Mouse (Mus musculus): ENCODE results near the gene Map3k20. TPM values are rescaled to one million over a fixed set of nuclear protein-coding genes. Genes with fewer than 3 reads are reported as not detected.

Gene Map3k20
- polyA plus RNA-seq (2015; fragmentation: Nextera tagmentation; extraction: Ambion mirVana): 6.9 and 7.5 TPM in 2 replicates

DNA sequence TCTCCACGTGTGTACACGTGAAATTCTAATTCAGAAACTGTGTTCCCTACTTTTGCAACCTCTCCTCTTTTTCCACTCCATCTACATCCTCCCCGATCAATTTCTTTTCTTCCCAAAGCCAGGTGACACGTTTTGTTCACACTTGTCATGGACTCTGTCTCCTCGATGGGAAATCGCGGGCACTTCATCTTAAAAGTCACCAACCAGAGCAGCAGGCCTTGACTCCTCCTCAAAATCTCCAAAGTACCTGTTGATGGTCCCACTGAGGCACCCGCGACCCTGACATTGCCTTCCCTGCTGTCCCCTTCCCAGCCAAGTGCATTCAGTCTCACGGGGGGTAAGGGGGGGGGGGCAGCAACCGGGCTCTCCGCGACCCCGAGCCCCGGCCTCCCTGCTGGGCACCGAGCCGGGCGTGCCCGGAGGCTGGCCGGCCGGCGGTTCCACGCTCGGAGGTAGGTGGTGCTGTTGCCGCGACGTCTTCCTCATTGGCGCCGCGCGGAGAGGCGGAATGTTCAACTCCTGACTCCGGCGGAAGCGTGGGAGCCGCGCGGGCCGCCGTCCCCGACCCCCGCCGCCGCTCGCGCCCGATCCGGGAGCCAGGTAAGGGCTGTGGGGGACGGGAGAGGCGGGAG lies at the start of gene Map3k20:
Gene Map3k20 (plus strand): TSS at position 382 of the 632 bp plus-strand sequence.
- Histone ChIP-seq H3K4me3 (replicated peaks) (peak within 1 kb of the TSS; percentile 86), H3K9ac (peak within 1 kb of the TSS; percentile 88), H3K9me3 (replicated peaks) (no peaks in the 10 kb centered on the region), H3K4me2 (peak within 1 kb of the TSS; percentile 79), H3K36me3 (replicated peaks) (no peaks in the 10 kb centered on the region), H3K4me1 (replicated peaks) (peaks cover 22% of the 10 kb centered on the region), H3K27ac (replicated peaks) (peak within 1 kb of the TSS; percentile 60), H3K27me3 (peaks cover 11% of the 10 kb centered on the region; the same call in 1 of the 2 replicates)
- 2% methylated on average over 49 of the region's 50 CpGs for WGBS (ENCODE audit: insufficient replicate concordance)
- ATAC-seq (ENCODE audit: insufficient read depth): peak; percentile 77

DNA sequence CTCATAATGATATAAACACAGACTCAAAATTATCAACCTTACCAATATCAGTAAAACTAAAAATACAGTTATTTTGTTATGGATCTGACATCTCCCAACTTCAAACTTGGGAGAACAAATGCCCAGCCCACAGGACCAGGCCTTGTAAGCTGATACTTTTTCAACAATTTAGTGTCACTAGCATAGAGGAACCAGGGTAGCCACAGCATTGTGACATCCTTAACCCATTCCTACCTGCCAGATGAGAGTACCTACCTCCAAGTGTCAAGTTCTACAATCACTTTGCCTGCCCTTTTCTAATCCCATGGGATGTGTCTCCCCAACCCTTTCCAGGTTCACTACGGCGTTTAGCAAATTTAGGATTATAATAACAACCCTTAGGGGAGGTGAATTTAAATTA lies 47.0 kb upstream of the Map3k20 start:
- H3K4me2 ChIP-seq: no peak overlapping the region
- H3K4me1 ChIP-seq (replicated peaks): 0 out of 2 replicates have a peak, but pooled peaks cover 3% of the 10 kb centered on the region
- no peak overlapping the region for H3K9ac ChIP-seq
- WGBS (ENCODE audit: insufficient replicate concordance): 65% methylated on average over 2 of the region's 2 CpGs
- no peak overlapping the region for H3K4me3 ChIP-seq (replicated peaks)
- no peaks in the 10 kb centered on the region for H3K9me3 ChIP-seq (replicated peaks)
- no peaks in the 10 kb centered on the region for H3K27me3 ChIP-seq
- H3K36me3 ChIP-seq (replicated peaks): no peaks in the 10 kb centered on the region
- H3K27ac ChIP-seq (replicated peaks): no peak overlapping the region
- no peak for ATAC-seq (ENCODE audit: insufficient read depth)

DNA sequence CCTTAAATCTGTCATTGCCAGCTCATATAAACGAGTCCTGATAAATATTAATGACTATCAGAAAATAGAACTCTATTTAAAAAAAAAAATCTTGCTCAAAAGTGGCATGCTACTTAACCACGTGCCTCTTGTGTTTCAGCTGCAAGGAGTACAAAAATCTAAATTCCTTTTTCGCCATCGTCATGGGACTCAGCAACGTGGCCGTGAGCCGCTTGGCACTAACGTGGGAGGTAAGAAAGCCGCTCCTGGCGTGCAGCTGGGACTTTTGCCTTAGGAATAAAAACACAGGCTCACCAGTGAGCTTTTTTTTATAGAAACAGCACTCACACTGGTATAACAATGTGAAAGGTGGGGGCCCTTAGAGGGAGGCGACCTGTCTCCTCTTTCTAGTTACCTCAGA lies 46.5 kb upstream of the Map3k20 start:
- H3K9me3 ChIP-seq (replicated peaks): no peaks in the 10 kb centered on the region
- H3K4me2 ChIP-seq: no peak overlapping the region
- H3K27ac ChIP-seq (replicated peaks): no peak overlapping the region
- H3K36me3 ChIP-seq (replicated peaks): no peaks in the 10 kb centered on the region
- WGBS (ENCODE audit: insufficient replicate concordance): 70% methylated on average over 11 of the region's 11 CpGs
- H3K27me3 ChIP-seq: no peaks in the 10 kb centered on the region
- H3K9ac ChIP-seq: no peak overlapping the region
- ATAC-seq (ENCODE audit: insufficient read depth): no peak
- 0 out of 2 replicates have a peak, but pooled peaks cover 3% of the 10 kb centered on the region for H3K4me1 ChIP-seq (replicated peaks)
- H3K4me3 ChIP-seq (replicated peaks): no peak overlapping the region

DNA sequence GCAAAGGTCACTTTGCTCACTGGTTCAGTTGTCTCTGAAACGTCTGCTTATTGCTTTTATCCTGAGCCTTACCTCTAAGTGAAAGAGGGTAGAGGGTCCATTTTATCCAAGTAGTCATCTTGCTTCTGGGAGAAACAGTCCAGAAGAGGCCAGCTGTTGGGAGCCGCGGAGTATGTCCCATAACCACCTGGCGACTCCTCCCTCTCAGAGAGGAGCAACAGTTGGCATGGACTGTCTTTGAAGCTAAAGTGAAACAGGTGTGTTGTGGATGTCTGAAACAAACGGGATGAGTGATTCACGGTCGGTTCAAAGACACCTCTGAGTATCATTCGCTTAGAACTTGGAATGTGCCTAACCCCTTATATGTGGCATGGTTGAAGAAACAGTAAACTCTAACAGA lies 46.0 kb upstream of the Map3k20 start:
- ATAC-seq (ENCODE audit: insufficient read depth): no peak
- Histone ChIP-seq H3K9me3 (replicated peaks) (no peaks in the 10 kb centered on the region), H3K4me2 (no peak overlapping the region), H3K36me3 (replicated peaks) (no peaks in the 10 kb centered on the region), H3K9ac (no peak overlapping the region), H3K27ac (replicated peaks) (no peak overlapping the region), H3K4me3 (replicated peaks) (no peak overlapping the region), H3K27me3 (no peaks in the 10 kb centered on the region), H3K4me1 (replicated peaks) (0 out of 2 replicates have a peak, but pooled peaks cover 3% of the 10 kb centered on the region)
- WGBS (ENCODE audit: insufficient replicate concordance): 64% methylated on average over 8 of the region's 8 CpGs

DNA sequence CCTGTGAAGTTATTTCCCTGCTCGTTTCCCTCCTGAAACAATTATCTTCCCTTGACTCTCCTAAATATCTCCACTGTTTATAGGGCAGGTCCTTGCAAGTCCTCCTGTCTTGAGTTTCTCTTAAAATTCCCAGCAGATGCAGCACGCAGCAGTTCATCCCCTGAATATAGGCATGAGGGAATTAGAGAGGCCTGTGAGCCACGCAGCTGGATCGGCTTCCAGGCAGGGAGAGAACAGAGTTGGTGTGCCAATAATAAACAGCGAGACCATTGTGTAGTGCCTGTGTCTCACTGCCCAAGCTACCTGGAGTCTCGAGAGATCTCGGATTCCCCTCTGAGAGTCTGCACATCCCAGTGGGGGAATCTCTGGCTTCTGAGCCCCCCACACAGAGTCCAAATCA lies 45.4 kb upstream of the Map3k20 start:
- Histone ChIP-seq H3K9me3 (replicated peaks) (no peaks in the 10 kb centered on the region), H3K9ac (no peak overlapping the region), H3K36me3 (replicated peaks) (no peaks in the 10 kb centered on the region), H3K27ac (replicated peaks) (no peak overlapping the region), H3K4me1 (replicated peaks) (0 out of 2 replicates have a peak, but pooled peaks cover 3% of the 10 kb centered on the region), H3K4me2 (no peak overlapping the region), H3K4me3 (replicated peaks) (no peak overlapping the region), H3K27me3 (no peaks in the 10 kb centered on the region)
- ATAC-seq (ENCODE audit: insufficient read depth): no peak
- WGBS (ENCODE audit: insufficient replicate concordance): 70% methylated on average over 7 of the region's 7 CpGs

DNA sequence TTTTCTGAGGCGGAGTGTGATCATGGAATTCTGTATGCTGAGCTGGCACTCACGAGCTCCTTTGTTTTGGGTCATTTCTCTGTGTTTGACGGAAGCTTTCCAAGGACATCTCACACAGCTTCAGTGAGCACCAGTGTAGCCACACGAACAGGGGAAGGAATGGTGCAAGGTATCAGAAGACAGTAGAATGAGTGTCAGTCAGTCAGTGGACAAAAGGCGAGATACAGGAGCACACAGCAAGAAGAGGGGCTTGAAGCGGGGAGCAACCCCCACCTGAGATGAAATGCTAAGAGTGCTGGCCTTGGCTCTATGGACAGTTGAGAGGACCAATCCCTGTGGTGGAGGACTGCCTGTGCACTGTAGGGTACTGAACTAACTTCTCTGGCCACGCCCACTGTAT lies 44.7 kb upstream of the Map3k20 start:
- no peak overlapping the region for H3K27ac ChIP-seq (replicated peaks)
- no peaks in the 10 kb centered on the region for H3K27me3 ChIP-seq
- whole genome bisulfite sequencing (ENCODE audit: insufficient replicate concordance): 65% methylated on average over 7 of the region's 7 CpGs
- no peaks in the 10 kb centered on the region for H3K9me3 ChIP-seq (replicated peaks)
- no peak overlapping the region for H3K4me2 ChIP-seq
- no peaks in the 10 kb centered on the region for H3K36me3 ChIP-seq (replicated peaks)
- no peak for ATAC-seq (ENCODE audit: insufficient read depth)
- no peak overlapping the region for H3K4me3 ChIP-seq (replicated peaks)
- H3K4me1 ChIP-seq (replicated peaks): 0 out of 2 replicates have a peak, but pooled peaks cover 3% of the 10 kb centered on the region
- H3K9ac ChIP-seq: no peak overlapping the region

DNA sequence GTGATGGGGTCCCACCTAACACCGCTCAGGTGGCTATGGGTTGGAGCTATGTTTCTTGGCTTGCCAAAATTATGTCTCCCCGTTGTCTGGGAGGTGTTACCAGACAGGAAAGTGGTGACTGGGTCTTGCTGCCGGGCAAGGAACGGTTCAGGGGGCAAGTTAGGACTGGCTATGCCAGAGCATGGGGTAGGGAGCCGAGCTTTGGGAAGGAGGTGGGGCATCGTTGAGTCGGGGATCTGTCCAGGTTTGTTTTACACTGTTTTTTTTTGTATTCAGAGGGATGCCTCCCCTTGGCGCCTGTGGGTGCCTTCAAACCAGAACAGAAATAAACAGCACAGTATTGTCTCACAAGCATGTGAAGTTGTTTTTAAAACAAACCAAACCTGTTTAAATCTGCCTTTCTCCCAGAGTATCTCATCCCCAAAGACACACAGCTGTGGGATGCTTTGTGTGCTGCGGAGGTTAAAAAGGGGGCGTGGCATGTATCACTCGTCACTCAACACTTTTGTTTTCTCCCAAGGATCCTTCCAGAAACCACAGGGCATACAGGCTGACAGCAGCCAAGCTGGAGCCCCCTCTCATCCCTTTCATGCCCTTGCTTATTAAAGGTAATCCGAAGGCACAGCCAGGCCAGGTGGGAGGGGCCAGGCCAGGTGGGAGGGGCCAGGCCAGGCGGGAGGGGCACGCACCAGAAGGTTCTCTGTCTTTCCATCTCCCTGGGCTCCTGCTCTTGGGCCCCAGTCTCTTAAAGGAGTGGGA lies 43.5 kb upstream of the Map3k20 start:
- 0 out of 2 replicates have a peak overlapping the region, but pooled peaks have one; percentile 15 for H3K4me3 ChIP-seq (replicated peaks)
- H3K9ac ChIP-seq: no peak overlapping the region
- H3K4me2 ChIP-seq: peak overlapping the region; percentile 41
- no peak for ATAC-seq (ENCODE audit: insufficient read depth)
- 0 out of 2 replicates have a peak, but pooled peaks cover 3% of the 10 kb centered on the region for H3K4me1 ChIP-seq (replicated peaks)
- no peaks in the 10 kb centered on the region for H3K36me3 ChIP-seq (replicated peaks)
- H3K27ac ChIP-seq (replicated peaks): no peak overlapping the region
- no peaks in the 10 kb centered on the region for H3K9me3 ChIP-seq (replicated peaks)
- 60% methylated on average over 14 of the region's 14 CpGs for WGBS (ENCODE audit: insufficient replicate concordance)
- H3K27me3 ChIP-seq: no peaks in the 10 kb centered on the region

DNA sequence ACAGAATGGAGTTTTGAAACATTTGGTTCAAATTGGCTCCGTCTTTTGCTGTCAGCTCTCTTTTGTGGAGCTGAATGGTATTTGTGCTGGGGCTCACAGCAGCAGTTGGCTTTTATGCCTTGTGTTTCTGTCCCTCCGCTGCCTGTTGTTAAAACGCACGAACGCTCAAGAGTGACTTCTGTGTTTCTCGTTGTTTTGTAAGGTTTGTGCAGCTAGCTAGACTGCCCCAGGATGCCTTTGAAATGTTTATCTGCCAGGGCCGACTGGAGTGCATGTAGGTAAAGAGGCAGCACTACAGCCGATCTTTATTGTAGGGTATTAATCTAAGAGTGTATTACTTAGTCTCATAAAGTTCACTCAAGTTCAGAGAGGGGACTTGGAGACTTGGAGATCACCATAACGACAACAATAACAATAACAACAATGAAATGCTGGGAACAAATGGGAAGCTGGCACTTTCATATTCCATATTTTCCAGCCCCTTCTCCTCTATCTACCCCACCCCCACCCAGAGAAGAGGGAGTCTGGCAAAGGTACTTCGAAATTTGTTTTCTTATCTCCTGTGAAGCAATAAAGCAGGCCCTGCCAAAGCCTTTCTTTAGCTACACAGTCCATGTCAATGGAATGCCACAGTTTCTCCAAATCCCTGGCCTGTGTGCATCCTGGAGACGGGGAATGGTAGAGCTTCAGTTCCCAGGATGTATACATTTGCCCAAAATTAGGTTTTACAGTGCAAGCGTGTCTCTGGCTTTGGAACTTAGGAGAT lies 42.3 kb upstream of the Map3k20 start:
- Histone ChIP-seq H3K27me3 (no peaks in the 10 kb centered on the region), H3K36me3 (replicated peaks) (no peaks in the 10 kb centered on the region), H3K4me2 (no peak overlapping the region), H3K4me1 (replicated peaks) (0 out of 2 replicates have a peak, but pooled peaks cover 3% of the 10 kb centered on the region), H3K27ac (replicated peaks) (no peak overlapping the region), H3K4me3 (replicated peaks) (no peak overlapping the region), H3K9ac (no peak overlapping the region), H3K9me3 (replicated peaks) (no peaks in the 10 kb centered on the region)
- ATAC-seq (ENCODE audit: insufficient read depth): no peak
- WGBS (ENCODE audit: insufficient replicate concordance): 65% methylated on average over 12 of the region's 12 CpGs

DNA sequence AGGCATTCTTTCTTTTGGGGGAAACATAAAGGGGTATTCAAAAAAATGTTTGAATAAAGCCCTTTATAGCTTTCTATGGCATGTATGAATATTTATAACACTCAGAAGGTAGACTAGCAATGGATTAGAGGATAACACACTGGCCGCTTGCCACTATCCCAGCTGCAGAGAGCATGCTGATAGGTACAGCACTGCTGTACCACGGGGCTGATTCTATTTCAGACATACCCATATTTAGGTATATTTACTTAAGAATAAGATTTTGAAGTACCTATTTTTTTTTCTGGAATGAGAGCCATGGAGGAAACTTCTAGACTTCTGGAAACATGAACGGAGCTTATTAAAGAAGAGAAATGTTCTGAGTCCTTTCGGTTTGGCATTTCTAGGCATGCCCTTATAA lies 39.8 kb upstream of the Map3k20 start:
- no peak for ATAC-seq (ENCODE audit: insufficient read depth)
- H3K4me3 ChIP-seq (replicated peaks): no peak overlapping the region
- H3K9me3 ChIP-seq (replicated peaks): no peaks in the 10 kb centered on the region
- 69% methylated on average over 4 of the region's 4 CpGs for WGBS (ENCODE audit: insufficient replicate concordance)
- H3K4me2 ChIP-seq: no peak overlapping the region
- no peak overlapping the region for H3K27ac ChIP-seq (replicated peaks)
- H3K27me3 ChIP-seq: no peaks in the 10 kb centered on the region
- H3K9ac ChIP-seq: no peak overlapping the region
- 0 out of 2 replicates have a peak, but pooled peaks cover 3% of the 10 kb centered on the region for H3K4me1 ChIP-seq (replicated peaks)
- no peaks in the 10 kb centered on the region for H3K36me3 ChIP-seq (replicated peaks)

DNA sequence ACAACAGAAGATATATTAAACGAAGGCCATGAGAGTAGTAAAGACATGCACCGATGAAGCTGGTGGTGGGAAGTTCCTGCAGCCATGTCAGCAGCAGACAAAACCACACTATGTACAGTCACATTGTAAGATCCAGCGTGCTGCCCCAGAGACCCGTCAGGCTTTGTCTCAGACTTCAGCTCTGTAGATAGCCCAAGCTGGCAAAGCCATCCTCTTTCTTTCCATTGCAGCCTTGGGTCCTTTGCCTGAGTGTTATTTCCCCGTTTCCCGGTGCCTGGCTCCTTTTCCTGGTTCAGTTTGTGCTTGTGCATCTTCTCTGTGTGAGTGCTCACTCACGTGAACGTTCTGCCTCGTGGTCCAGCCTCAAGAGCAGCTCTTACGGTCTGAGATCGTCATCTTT lies 39.1 kb upstream of the Map3k20 start:
- H3K9me3 ChIP-seq (replicated peaks): no peaks in the 10 kb centered on the region
- H3K4me2 ChIP-seq: no peak overlapping the region
- H3K27me3 ChIP-seq: no peaks in the 10 kb centered on the region
- H3K4me1 ChIP-seq (replicated peaks): 0 out of 2 replicates have a peak, but pooled peaks cover 3% of the 10 kb centered on the region
- H3K27ac ChIP-seq (replicated peaks): no peak overlapping the region
- H3K9ac ChIP-seq: no peak overlapping the region
- 72% methylated on average over 11 of the region's 11 CpGs for WGBS (ENCODE audit: insufficient replicate concordance)
- no peaks in the 10 kb centered on the region for H3K36me3 ChIP-seq (replicated peaks)
- no peak for ATAC-seq (ENCODE audit: insufficient read depth)
- no peak overlapping the region for H3K4me3 ChIP-seq (replicated peaks)

DNA sequence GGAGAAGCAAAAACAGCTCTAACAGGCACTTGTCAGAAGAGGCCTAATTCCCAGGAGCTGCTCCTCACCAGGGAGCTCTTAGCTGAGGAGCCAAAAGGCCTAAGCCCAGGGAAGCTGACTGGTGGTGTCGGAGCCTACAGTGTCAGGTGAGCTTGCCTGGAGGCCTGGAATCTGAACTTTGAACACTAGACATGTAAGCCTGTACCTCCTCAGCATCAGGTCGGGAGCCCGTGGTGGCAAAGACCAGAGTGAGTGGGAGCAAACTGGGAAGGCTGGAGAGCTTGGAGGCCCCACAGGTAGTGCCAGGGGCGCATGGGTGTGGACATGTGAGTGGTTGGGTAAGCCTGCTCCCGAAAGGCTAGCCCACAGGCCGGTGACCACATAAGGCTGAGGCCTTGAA lies 37.6 kb upstream of the Map3k20 start:
- Histone ChIP-seq H3K9ac (no peak overlapping the region), H3K4me1 (replicated peaks) (no peaks in the 10 kb centered on the region), H3K27ac (replicated peaks) (no peak overlapping the region), H3K4me3 (replicated peaks) (no peak overlapping the region), H3K4me2 (no peak overlapping the region), H3K36me3 (replicated peaks) (no peaks in the 10 kb centered on the region), H3K9me3 (replicated peaks) (no peaks in the 10 kb centered on the region), H3K27me3 (no peaks in the 10 kb centered on the region)
- no peak for ATAC-seq (ENCODE audit: insufficient read depth)
- 55% methylated on average over 6 of the region's 6 CpGs for WGBS (ENCODE audit: insufficient replicate concordance)
